Mouse (Mus musculus): ENCODE measurements around the gene Nrp1.

The Nrp1 gene

GRCm38 (mm10) chr8:128419984-128420383 lies 61.6 kb downstream of the Nrp1 start:
- DNase-seq (ENCODE audit: low spot score) = no peak

GRCm38 (mm10) chr8:128420402-128420801 lies 62.0 kb downstream of the Nrp1 start:
- DNase-seq (ENCODE audit: low spot score) = no peak

- no peak for DNase-seq (ENCODE audit: low spot score)
These were observed 65.4 kb downstream of the Nrp1 start for GRCm38 (mm10) chr8:128423813-128424212.

- no peak for DNase-seq (ENCODE audit: low spot score)
These were observed 66.4 kb downstream of the Nrp1 start for GRCm38 (mm10) chr8:128424626-128425333.

GRCm38 (mm10) chr8:128427071-128427470 lies 68.7 kb downstream of the Nrp1 start:
- DNase-seq (ENCODE audit: low spot score) = no peak

- DNase-seq (ENCODE audit: low spot score) = no peak
These were observed 70.6 kb downstream of the Nrp1 start for GRCm38 (mm10) chr8:128428971-128429370.

GRCm38 (mm10) chr8:128431082-128431481 lies 72.7 kb downstream of the Nrp1 start:
- DNase-seq (ENCODE audit: low spot score) = no peak

- DNase-seq (ENCODE audit: low spot score) = no peak
These were observed 77.3 kb downstream of the Nrp1 start for GRCm38 (mm10) chr8:128435749-128436148.

DNA sequence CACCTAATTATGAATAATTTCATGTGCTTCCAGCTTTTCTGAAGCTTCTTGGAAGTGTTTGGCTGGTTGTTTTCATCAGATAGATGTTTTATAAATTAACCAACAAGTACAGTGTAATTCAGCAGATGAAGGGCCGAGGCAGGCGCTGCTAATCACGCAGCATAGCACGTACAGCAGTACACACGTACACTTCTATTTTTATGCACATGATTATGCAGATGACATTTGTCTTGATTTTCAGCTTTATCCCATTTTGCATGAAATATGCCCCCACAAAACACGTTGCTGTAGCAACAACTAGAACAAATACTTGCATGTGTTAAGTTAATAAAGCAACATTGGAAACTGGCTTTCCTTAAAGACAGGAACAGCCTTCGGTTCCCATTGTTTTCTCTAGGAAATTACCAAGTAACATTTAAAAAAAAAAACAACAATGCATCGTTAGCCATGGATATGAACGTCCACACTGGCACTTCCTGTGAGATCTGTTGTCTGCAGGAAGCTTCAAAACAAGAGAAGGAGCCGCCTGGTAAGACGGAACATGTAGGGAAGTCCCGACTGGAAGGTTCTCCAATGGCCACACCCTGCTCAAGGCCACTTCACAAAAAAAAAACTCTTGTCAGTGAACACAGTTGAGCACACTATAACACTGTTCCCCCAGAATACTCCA lies 78.9 kb downstream of the Nrp1 start:
- no peak for DNase-seq (ENCODE audit: low spot score)

DNA sequence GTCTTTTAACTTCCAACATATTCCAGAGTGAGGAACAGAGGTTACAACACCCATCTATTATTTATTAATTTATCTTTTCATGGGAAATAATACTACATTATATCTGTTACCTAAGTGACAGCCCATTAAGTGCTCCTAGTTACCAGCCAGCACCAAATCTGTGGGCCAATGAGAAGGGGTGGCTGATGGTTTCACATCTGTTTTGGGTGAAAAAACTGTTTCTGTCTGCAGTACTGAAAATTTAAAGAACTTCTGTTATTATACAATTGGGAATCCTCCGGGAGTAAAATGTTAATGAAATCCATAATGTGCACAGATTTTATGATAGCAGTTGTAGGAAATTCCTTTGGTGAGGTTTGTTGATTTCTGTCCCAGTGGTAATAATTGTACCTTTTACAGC lies 83.0 kb downstream of the Nrp1 start:
- DNase-seq (ENCODE audit: low spot score) = no peak

DNA sequence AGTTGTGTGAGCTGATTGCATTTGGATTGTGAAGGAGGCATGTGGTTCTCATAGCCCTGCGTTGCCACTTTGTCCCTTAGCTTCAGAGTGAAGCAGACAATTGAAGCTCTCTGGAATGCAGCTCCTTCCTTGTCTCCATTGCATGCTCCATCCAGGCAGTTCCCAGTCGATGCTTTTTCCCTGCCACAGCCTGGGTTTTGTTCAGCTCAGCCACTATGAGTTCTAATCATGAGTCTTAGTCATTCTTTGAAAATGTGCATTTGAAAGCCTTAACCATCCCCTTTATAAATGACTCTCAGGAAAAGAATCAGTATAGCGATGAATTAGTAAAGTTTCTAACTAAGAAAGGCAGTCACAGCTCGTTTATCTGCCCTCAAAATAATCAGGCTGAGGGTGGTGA lies 87.2 kb downstream of the Nrp1 start:
- no peak for DNase-seq (ENCODE audit: low spot score)

- DNase-seq (ENCODE audit: low spot score) = no peak
These were observed 88.2 kb downstream of the Nrp1 start for GRCm38 (mm10) chr8:128446636-128447035.

GRCm38 (mm10) chr8:128447320-128447719 lies 88.9 kb downstream of the Nrp1 start:
- no peak for DNase-seq (ENCODE audit: low spot score)

- DNase-seq (ENCODE audit: low spot score) = no peak
These were observed 92.1 kb downstream of the Nrp1 start for GRCm38 (mm10) chr8:128450390-128451032.

DNA sequence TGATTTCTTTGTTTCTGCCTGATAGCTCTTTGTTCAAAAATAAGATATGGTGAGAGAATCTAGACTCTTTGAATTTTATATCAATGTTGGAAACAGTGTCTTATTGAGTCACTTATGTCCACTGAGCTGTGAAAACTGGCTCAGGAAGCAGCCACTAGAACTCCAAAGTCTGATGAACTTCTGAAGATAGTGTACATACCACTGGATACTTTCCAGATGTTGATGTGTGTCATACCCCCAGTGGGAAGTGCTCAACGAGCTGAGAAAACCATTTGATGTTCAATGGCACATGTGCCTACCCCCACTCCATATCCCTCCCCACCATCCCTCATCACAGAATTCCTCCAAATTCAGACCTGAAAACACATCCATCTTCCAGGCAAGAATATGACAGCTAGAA lies 92.7 kb downstream of the Nrp1 start:
- no peak for DNase-seq (ENCODE audit: low spot score)

DNA sequence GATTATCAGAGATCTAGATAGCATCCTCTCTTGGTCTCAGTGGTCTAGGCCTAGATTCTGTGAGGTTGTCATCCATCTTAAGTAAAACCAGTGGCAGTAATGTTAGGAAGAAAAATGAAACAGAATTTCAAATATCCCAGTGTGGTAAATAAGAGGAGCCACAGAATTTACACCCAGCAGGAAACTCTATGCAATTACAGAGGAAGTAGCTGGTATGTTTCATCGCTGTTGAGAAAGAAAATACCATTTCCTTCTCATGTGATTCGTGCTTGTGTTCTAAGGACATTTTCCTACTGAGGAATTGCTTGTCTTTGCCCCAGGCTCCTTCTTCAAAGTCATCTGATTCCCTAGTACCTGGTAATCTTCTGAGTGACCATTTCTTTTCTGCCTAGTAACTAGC lies 95.1 kb downstream of the Nrp1 start:
- DNase-seq (ENCODE audit: low spot score) = no peak

DNA sequence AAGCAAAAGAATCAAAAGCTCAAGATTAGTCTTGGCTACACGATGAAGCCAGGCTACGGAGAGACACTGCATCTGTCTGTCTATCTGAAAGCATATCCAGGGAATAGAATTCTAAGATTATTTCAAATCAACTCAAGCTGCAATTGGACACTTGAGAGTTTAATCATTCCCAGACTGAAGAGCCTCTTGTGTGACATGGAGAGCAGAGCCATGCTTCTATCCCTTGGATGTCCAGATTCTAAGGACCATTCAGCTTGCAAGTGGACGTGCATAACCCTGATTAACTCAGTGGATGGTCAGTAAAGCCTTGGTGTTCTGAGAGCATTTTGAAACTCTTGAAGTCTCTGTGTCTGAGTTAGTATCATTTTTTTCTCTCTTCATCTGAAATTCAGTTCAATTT lies 95.6 kb downstream of the Nrp1 start:
- no peak for DNase-seq (ENCODE audit: low spot score)

GRCm38 (mm10) chr8:128457277-128457676 lies 98.9 kb downstream of the Nrp1 start:
- no peak for DNase-seq (ENCODE audit: low spot score)

DNA sequence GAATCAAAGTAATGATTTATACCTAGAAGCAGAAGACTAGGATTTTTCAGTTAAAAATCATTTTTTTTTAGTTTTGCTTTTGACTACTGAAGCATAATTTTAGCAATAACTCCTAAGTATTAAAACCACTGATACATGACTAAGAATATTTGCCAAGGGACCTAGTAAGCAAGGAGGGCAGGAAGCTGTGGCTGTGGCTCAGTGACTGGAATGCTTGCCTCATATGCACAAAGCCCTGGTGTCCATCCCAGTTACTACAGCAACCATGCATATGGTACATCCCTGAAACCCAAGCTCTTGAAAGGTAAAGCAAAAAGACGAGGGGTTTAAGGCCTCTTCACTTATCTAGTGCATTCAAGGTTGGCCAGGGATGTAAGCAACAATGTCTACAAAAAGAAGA lies 101.3 kb downstream of the Nrp1 start:
- no peak for DNase-seq (ENCODE audit: low spot score)

GRCm38 (mm10) chr8:128461716-128462115 lies 103.3 kb downstream of the Nrp1 start:
- DNase-seq (ENCODE audit: low spot score) = no peak

GRCm38 (mm10) chr8:128463162-128463561 lies 104.8 kb downstream of the Nrp1 start:
- no peak for DNase-seq (ENCODE audit: low spot score)

DNA sequence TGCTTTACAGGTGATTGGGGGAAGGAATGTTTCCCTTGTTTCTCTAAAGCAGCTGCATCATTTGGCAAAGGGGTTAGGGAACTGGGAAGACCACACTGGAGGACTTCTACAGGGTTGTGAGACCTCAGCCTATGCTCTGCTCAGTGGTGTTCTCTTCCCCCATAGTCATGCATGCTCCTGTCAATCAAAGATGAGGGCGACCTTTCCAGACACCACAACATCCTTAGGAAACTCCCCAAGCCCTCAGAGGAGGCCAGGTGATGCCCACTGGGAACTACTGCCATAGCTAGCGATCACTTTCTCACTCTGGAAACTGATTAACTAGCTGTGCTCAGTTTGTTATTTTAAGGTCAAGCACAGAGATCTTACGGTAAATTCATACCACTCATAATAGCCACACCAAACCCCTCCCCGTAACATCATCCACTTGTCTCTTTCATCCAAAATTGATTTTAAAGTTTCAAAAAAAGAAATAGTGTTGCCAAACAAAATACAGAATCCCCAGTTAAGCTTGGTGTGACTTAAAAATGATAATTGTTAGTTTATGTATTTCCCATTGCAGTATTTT lies 105.7 kb downstream of the Nrp1 start:
- no peak for DNase-seq (ENCODE audit: low spot score)

DNA sequence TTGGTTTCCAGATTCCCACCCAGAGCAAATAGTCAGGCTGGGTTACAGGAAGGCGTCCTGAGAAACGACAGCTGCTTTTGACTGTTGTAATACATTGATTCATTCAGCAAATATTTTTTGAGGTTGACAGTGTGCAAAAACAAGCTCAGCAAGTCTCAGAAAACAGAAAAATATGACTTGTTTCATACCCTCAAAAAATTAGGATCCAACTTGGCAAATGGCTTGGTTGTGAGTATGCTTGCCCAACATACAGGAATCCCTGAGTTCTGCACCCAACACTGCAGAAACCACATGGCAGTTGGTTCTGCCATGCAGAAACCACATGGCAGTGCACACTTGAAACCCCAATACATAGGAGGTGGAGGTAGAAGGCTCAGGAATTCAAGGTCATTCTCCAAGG lies 107.1 kb downstream of the Nrp1 start:
- no peak for DNase-seq (ENCODE audit: low spot score)

All from yolk sac, embryonic 10.5 days (tissue).